Mouse (Mus musculus): Measurements from ENCODE around the gene Arhgap1.
"Not testable (repeated sequence)": the region's sequence is repeated elsewhere in the genome, so short reads cannot be mapped to it uniquely, and the experiment has no call there.

The Arhgap1 gene

GRCm38 (mm10) chr2:91649553-91650359, at the start of gene Arhgap1, which contains the start of gene Zfp408:
Gene Arhgap1 (plus strand): TSS chr2:91649860.
Gene Zfp408 (minus strand): TSS chr2:91649791.
- DNase-seq (ENCODE audit: low read depth, low spot score) = peak; percentile 99

GRCm38 (mm10) chr2:91600475-91600874, 49.2 kb upstream of the Arhgap1 start:
- DNase-seq (ENCODE audit: low read depth, low spot score) = no peak

- peak; percentile 15 for DNase-seq (ENCODE audit: low read depth, low spot score)
Observed at GRCm38 (mm10) chr2:91602389-91602788, 47.3 kb upstream of the Arhgap1 start.

DNA sequence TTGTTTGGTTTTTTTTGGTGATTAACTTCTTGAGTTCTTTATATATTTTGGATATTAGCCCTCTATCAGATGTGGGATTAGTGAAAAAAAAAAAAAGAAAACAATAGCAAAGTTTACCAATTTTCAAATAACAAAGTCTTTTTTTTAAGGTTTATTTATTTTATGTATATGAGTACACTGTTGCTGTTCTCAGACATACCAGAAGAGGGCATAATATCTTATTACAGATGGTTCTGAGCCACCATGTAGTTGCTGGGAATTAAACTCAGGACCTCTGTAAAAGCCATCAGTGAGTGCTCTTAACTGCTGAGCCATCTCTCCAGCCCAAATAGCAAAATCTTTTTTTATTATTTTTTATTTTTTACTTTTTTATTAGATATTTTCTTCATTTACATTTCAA, 40.3 kb upstream of the Arhgap1 start:
- DNase-seq (ENCODE audit: low read depth, low spot score) = peak; percentile 17

- DNase-seq (ENCODE audit: low read depth, low spot score) = no peak
Observed at GRCm38 (mm10) chr2:91622356-91622755, 27.3 kb upstream of the Arhgap1 start.

- DNase-seq (ENCODE audit: low read depth, low spot score) = not testable (repeated sequence)
Observed at GRCm38 (mm10) chr2:91623366-91623765, 26.3 kb upstream of the Arhgap1 start.

GRCm38 (mm10) chr2:91627486-91627885, 22.2 kb upstream of the Arhgap1 start:
- no peak for DNase-seq (ENCODE audit: low read depth, low spot score)

GRCm38 (mm10) chr2:91628171-91628570, 21.5 kb upstream of the Arhgap1 start:
- no peak for DNase-seq (ENCODE audit: low read depth, low spot score)

- DNase-seq (ENCODE audit: low read depth, low spot score) = peak; percentile 52
Observed at GRCm38 (mm10) chr2:91629682-91630081, 20.0 kb upstream of the Arhgap1 start.

DNA sequence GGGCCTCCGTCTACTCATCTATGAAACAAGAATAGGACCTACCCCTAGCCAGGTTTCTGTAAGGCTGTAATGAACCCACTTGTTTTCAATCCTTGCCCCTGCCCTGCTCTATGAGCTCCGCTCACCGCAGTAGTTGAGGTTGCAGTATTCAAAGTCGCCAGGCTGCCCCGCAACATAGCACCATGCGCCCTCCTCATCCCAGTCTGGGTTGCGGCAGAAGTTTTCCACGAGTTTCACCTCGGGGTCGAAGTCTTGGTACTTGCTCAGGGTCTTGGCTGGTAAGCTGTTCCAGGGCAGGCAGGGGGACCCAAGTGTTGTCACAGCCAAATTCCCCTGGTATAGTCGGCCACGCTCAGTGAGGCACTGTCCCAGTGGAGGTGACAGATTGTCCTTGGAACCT, 19.3 kb upstream of the Arhgap1 start:
- DNase-seq (ENCODE audit: low read depth, low spot score) = no peak

GRCm38 (mm10) chr2:91631826-91632225, 17.8 kb upstream of the Arhgap1 start:
- no peak for DNase-seq (ENCODE audit: low read depth, low spot score)

DNA sequence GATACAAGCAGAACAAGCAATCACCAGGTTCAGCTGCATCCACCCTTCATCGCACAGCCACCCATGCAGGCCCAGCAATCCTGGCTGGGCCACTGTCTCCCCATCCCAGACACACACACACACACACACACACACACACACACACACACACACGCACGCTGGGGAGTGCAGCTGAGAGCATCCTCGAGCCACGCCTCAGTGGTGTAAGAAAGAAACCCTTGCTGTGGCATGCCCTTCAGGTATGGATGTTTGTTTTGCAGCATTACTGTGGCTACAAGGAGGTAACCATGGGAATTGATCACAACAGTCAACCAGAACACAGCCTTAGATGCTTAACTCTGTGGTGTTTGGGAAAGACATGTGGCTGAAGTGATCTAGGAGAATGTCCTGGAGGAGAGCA, 17.3 kb upstream of the Arhgap1 start:
- DNase-seq (ENCODE audit: low read depth, low spot score) = no peak

DNA sequence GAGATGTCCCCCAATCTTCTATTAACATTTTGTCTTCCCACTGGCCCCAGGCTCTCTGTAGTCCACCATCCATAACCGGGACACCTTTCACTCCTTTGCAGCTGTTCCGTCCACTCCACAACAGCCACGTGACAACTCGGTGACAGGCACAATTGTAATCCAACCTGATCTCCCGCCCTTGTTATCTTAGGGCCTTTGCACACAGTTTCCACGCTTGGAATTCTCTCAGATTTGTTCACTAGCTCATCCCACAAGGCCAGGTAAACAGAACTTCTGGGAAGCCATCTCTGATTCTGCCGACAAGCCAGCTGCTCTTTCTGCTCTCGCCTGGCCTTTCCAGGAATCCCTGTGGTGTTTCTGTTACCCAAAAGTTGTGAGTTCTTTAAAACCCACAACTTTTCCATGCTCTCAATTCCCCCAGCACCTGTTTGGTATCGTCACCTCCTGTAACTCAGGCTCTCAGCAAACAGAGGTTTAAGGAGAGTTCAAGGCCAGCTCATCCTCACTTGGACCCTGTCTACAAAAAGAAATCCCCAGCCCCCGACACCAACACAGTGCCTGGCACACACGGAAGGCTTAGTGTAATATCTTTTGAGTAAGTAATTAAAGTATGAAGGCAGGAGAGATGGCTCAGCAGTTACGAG, 16.2 kb upstream of the Arhgap1 start:
- DNase-seq (ENCODE audit: low read depth, low spot score) = no peak

GRCm38 (mm10) chr2:91634841-91635240, 14.8 kb upstream of the Arhgap1 start:
- DNase-seq (ENCODE audit: low read depth, low spot score) = no peak

DNA sequence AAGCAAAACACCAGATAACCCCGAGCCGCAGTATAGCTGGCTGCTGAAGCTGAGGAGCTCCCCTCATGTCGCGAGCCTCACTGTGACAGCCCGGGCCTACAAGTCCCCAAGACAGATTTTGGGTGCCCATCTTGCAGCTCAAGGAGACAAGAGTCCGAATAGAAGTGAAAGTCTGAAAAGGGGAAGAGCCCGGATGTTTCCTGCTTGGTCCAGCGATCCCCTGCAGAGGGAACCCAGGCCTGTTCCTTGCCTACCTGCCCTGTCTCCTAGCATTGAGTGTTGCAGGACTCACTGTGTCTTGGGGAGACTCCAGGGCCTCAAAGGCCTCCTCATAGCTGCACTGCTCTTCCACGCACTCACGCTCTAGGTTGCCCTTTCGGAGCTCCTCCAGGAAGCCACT, 14.2 kb upstream of the Arhgap1 start:
- DNase-seq (ENCODE audit: low read depth, low spot score) = no peak

GRCm38 (mm10) chr2:91636229-91636628, 13.4 kb upstream of the Arhgap1 start, which contains the start of gene F2:
Gene F2 (minus strand): TSS chr2:91636414.
- no peak for DNase-seq (ENCODE audit: low read depth, low spot score)

GRCm38 (mm10) chr2:91636727-91637338, 12.8 kb upstream of the Arhgap1 start:
- peak; percentile 49 for DNase-seq (ENCODE audit: low read depth, low spot score)

DNA sequence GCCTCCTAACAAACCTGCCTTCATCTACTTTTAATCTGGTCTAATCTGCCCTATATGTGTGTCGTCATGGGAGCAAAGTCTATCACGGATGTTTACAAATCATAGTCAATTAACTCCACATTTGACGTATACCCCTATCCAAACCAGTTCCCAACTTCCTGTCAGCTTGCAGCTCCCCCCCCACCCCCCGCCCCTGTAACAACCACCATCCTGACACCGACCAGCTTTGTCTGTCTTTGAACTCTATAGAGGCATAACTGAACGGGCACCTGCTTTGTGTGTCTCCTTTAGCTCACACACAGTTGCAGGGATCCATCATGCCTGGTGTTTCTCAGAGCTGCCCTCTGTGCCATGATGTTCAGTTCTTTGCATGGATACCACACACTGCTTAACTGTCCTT, 10.7 kb upstream of the Arhgap1 start:
- no peak for DNase-seq (ENCODE audit: low read depth, low spot score)

DNA sequence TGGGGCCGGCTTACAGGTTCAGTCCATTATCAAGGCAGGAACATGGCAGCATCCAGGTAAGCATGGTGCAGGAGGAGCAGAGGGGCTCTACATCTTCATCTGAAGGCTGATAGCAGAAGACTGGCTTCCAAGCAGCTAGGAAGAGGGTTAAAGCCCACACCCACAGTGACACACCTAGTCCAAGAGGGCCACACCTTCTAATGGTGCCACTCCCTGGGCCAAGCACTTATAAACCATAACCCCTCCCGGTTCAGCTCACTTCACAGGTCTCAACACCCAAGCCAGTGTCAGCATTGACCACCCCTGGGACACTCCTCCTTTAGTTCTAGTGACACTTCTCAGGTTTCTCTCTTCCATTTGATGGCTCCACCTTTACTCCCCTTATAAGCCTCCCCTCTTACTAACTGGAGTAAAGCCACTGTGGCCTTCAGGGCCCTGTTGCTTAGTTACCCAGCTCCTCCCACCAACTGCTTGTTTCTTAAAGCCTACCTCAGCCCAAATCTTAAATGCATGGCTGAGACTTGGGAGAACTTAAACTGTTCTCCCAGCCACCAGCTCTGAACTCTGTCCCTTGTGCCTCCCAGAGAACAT, 6.7 kb upstream of the Arhgap1 start:
- DNase-seq (ENCODE audit: low read depth, low spot score) = peak; percentile 53

GRCm38 (mm10) chr2:91644021-91644420, 5.6 kb upstream of the Arhgap1 start:
- DNase-seq (ENCODE audit: low read depth, low spot score) = no peak

- no peak for DNase-seq (ENCODE audit: low read depth, low spot score)
Observed at GRCm38 (mm10) chr2:91645354-91645753, 4.3 kb upstream of the Arhgap1 start.

- DNase-seq (ENCODE audit: low read depth, low spot score) = no peak
Observed at GRCm38 (mm10) chr2:91645811-91646210, 3.8 kb upstream of the Arhgap1 start.

All from ES-CJ7 (cell line).